Mouse (Mus musculus) kidney, postnatal 14 days (tissue): ENCODE data around the gene Fam207a.

ENCODE experiments used
- DNase-seq: peaks from one replicate; pipeline ENCODE4 v3.0.0; 2022; ENCODE audit warnings: mixed read lengths

Gene Fam207a

GRCm38 (mm10) chr10:77449315-77450158 lies 66.0 kb downstream of the Fam207a start:
- DNase-seq = no peak

GRCm38 (mm10) chr10:77448698-77449247 lies 66.8 kb downstream of the Fam207a start:
- no peak for DNase-seq

- DNase-seq = no peak
These were observed 67.4 kb downstream of the Fam207a start for GRCm38 (mm10) chr10:77448209-77448608.

GRCm38 (mm10) chr10:77447755-77448154 lies 67.8 kb downstream of the Fam207a start:
- DNase-seq = peak; percentile 46

GRCm38 (mm10) chr10:77442250-77442649 lies 73.3 kb downstream of the Fam207a start:
- DNase-seq = no peak

- DNase-seq = no peak
These were observed 73.8 kb downstream of the Fam207a start for GRCm38 (mm10) chr10:77441812-77442211.

- DNase-seq = peak; percentile 36
These were observed 74.5 kb downstream of the Fam207a start for GRCm38 (mm10) chr10:77440841-77441755.

GRCm38 (mm10) chr10:77440286-77440685 lies 75.3 kb downstream of the Fam207a start:
- no peak for DNase-seq

GRCm38 (mm10) chr10:77439026-77439425 lies 76.6 kb downstream of the Fam207a start:
- DNase-seq = no peak

GRCm38 (mm10) chr10:77438021-77438420 lies 77.6 kb downstream of the Fam207a start:
- DNase-seq = no peak
